Mouse (Mus musculus): ENCODE data around the gene Rint1.

- TF ChIP-seq CTCF (IDR thresholded peaks at IDR 0.05; ENCODE audit: extremely low read depth, insufficient read depth, low read length): no peak
- no peak for TF ChIP-seq POLR2A (IDR thresholded peaks at IDR 0.05; ENCODE audit: extremely low read depth, insufficient read depth, low read length)
These were observed 31.9 kb upstream of the Rint1 start for GRCm38 (mm10) chr5:23755591-23755990.

All from cortical plate, adult 2 months (tissue).